Mouse (Mus musculus) liver, postnatal 0 days (tissue): ENCODE data around the gene Gm14399. TPM values are rescaled to one million over a fixed set of nuclear protein-coding genes. Genes with fewer than 3 reads are reported as not detected.
"Not testable (repeated sequence)": the region's sequence is repeated elsewhere in the genome, so short reads cannot be mapped to it uniquely, and the experiment has no call there.

Experiments used
- ATAC-seq: fragments of 200-750 bp; cut with Nextera tagmentation; 2 replicates; pipeline ENCODE4 v1.8.0; 2017; ENCODE audit warnings: mild to moderate bottlenecking, moderate library complexity
- DNase-seq: peaks from one replicate; pipeline ENCODE4 v3.0.0-alpha.2; 2016
- H3K27ac ChIP-seq: fragments of 300-500 bp; sonication (generic); 2 replicates; pipeline ENCODE4 v1.5.1; 2014; ENCODE audit warnings: antibody characterized with exemption, moderate library complexity, mild to moderate bottlenecking, low read depth
- H3K27me3 ChIP-seq: fragments of 300-500 bp; sonication (generic); 2 replicates; pipeline ENCODE4 v1.6.1; 2014; ENCODE audit warnings: low read length, control low read depth, mixed read lengths; ENCODE audit not compliant: insufficient read depth
- H3K36me3 ChIP-seq: fragments of 300-500 bp; sonication (generic); replicated peaks from 2 replicates; pipeline ENCODE4 v1.6.1; 2014; ENCODE audit warnings: mild to moderate bottlenecking, control low read depth, low read length, moderate library complexity, mixed read lengths; ENCODE audit not compliant: insufficient read depth
- H3K4me1 ChIP-seq: fragments of 300-500 bp; sonication (generic); 2 replicates; pipeline ENCODE4 v1.6.1; 2014; ENCODE audit warnings: antibody characterized with exemption, mild to moderate bottlenecking, control low read depth; ENCODE audit not compliant: insufficient read depth
- H3K4me2 ChIP-seq: fragments of 300-500 bp; sonication (generic); 2 replicates; pipeline ENCODE4 v1.6.1; 2014; ENCODE audit warnings: low read depth, mild to moderate bottlenecking, low read length, moderate library complexity, mixed read lengths
- H3K4me3 ChIP-seq: fragments of 300-500 bp; sonication (generic); 2 replicates; pipeline ENCODE4 v1.5.1; 2014; ENCODE audit warnings: low read depth, low read length
- H3K9ac ChIP-seq: fragments of 300-500 bp; sonication (generic); replicated peaks from 2 replicates; pipeline ENCODE4 v1.6.1; 2014; ENCODE audit warnings: mild to moderate bottlenecking, moderate library complexity
- H3K9me3 ChIP-seq: fragments of 300-500 bp; sonication (generic); 2 replicates; pipeline ENCODE4 v1.6.1; 2016; ENCODE audit warnings: mild to moderate bottlenecking, control low read depth, low read length, mixed read lengths
- CTCF ChIP-seq: sonication (generic); IDR thresholded peaks from 2 replicates; pipeline ENCODE4 v1.5.1; 2016; ENCODE audit warnings: antibody characterized with exemption, low read depth
- EP300 ChIP-seq: IDR thresholded peaks from 2 replicates; pipeline ENCODE4 v1.6.1; 2016; ENCODE audit warnings: antibody characterized with exemption, low read depth, mild to moderate bottlenecking
- WGBS: fragments of 180-500 bp; shearing (Covaris S2); extraction: QIAGEN DNeasy Blood & Tissue Kit; methylation state at CpG from one replicate; pipeline ENCODE4 v1.1.7; 2014; ENCODE audit not compliant: insufficient replicate concordance; 5-methylcytosine and 5-hydroxymethylcytosine counted together
- polyA plus RNA-seq: library from polyadenylated mRNA; unstranded; fragments of >200 nt; fragmentation: Nextera tagmentation; extraction: Ambion mirVana; gene quantifications from 2 replicates; pipeline ENCODE4 v1.2.1, GENCODE M21; 2015

Gm14399 gene
- polyA plus RNA-seq, result 1.2 and 2.4 TPM in 2 replicates

GRCm38 (mm10) chr2:175141993-175142295 is at the start of gene Gm14399:
Gene Gm14399, minus strand, starts transcription at chr2:175142012.
- H3K27me3 ChIP-seq, H3K27ac ChIP-seq, ATAC-seq, H3K4me1 ChIP-seq, DNase-seq, H3K36me3 ChIP-seq, H3K9me3 ChIP-seq: not testable (repeated sequence)
- peak within 1 kb of the TSS; percentile 41 for H3K9ac ChIP-seq
- 0% methylated on average over 1 of the region's 2 CpGs for WGBS
- peak within 1 kb of the TSS; percentile 49; the same call in 1 of the 2 replicates for H3K4me2 ChIP-seq
- peak within 1 kb of the TSS; percentile 41 for H3K4me3 ChIP-seq

GRCm38 (mm10) chr2:175179008-175179407 is 37.2 kb upstream of the Gm14399 start:
- H3K4me2 ChIP-seq, H3K4me1 ChIP-seq, H3K9ac ChIP-seq, H3K9me3 ChIP-seq, H3K36me3 ChIP-seq, H3K27me3 ChIP-seq, H3K27ac ChIP-seq, H3K4me3 ChIP-seq, ATAC-seq, DNase-seq: not testable (repeated sequence)
- 31% methylated on average over 1 of the region's 1 CpGs for whole genome bisulfite sequencing

- no peaks in the 10 kb centered on the region for H3K27me3 ChIP-seq
- H3K36me3 ChIP-seq, result no peaks in the 10 kb centered on the region
- no peaks in the 10 kb centered on the region for H3K9me3 ChIP-seq
- no peaks in the 10 kb centered on the region for H3K4me1 ChIP-seq
- no peak overlapping the region for H3K4me3 ChIP-seq
- DNase-seq, result no peak
- TF ChIP-seq CTCF, result no peak
- no peak for TF ChIP-seq EP300
- ATAC-seq, result no peak
- H3K9ac ChIP-seq, result no peak overlapping the region
- no peak overlapping the region for H3K27ac ChIP-seq
- 71% methylated on average over 6 of the region's 6 CpGs for WGBS
- H3K4me2 ChIP-seq, result no peak overlapping the region
Measured at GRCm38 (mm10) chr2:175176312-175176711, 34.5 kb upstream of the Gm14399 start.

GRCm38 (mm10) chr2:175175401-175176180 is 33.8 kb upstream of the Gm14399 start, which contains the start of gene Gm14443:
Gene Gm14443, minus strand, starts transcription at chr2:175175871.
- H3K9ac ChIP-seq, H3K27me3 ChIP-seq, H3K4me2 ChIP-seq, H3K4me3 ChIP-seq, H3K36me3 ChIP-seq, DNase-seq, H3K27ac ChIP-seq, H3K9me3 ChIP-seq, H3K4me1 ChIP-seq, ATAC-seq: not testable (repeated sequence)
- WGBS, result 68% methylated on average over 12 of the region's 12 CpGs

GRCm38 (mm10) chr2:175174058-175174457 is 32.2 kb upstream of the Gm14399 start:
- 77% methylated on average over 2 of the region's 2 CpGs for WGBS

GRCm38 (mm10) chr2:175172906-175173595 is 31.2 kb upstream of the Gm14399 start:
- not testable (repeated sequence) for H3K9me3 ChIP-seq, H3K4me1 ChIP-seq, DNase-seq, H3K36me3 ChIP-seq, H3K27ac ChIP-seq, H3K4me2 ChIP-seq, H3K9ac ChIP-seq, H3K4me3 ChIP-seq, H3K27me3 ChIP-seq, ATAC-seq
- WGBS, result 74% methylated on average over 3 of the region's 3 CpGs

More at GRCm38 (mm10) chr2:175174058-175174457, 32.2 kb upstream of the Gm14399 start:
- not testable (repeated sequence) for H3K27me3 ChIP-seq, H3K9me3 ChIP-seq, H3K27ac ChIP-seq, ATAC-seq, DNase-seq, H3K9ac ChIP-seq, H3K4me3 ChIP-seq, H3K4me2 ChIP-seq, H3K36me3 ChIP-seq, H3K4me1 ChIP-seq
